Mouse (Mus musculus): ENCODE measurements around the gene Igsf21. TPM values are rescaled to one million over a fixed set of nuclear protein-coding genes. Genes with fewer than 3 reads are reported as not detected.

The Igsf21 gene
- total and polyA plus RNA-seq, 2 experiments = not detected

DNA sequence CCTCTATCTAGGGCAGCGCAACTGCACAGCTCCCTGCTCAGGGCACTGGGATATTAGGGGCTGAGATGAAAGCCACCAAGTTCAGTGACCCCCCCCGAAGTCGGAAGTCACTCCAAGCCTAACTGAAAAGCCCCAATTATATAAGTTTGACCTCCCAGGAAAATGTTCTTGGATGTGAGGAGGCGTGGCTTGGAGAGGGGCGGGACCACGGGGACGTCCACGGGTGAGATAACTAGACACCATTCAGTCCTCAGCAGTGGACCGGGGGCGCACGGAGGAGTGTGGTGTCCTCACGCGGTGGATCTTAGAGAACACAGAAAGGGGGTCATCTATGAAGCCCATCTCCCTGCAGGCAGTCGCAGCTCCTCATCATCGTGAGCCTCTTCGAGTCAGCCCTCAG, 3.4 kb downstream of the Igsf21 start:
- Histone ChIP-seq H3K36me3 (ENCODE audit: control insufficient read depth, insufficient read depth, low read length) (no peaks in the 10 kb centered on the region), H3K4me3 (ENCODE audit: insufficient read depth, low read depth, low read length) (no peak overlapping the region), H3K79me2 (ENCODE audit: control insufficient read depth, insufficient read depth, low read length) (no peaks in the 10 kb centered on the region), H3K9ac (ENCODE audit: low read depth, low read length) (no peak overlapping the region), H3K4me1 (ENCODE audit: control insufficient read depth, insufficient read depth, low read length) (no peaks in the 10 kb centered on the region), H3K27me3 (ENCODE audit: control insufficient read depth, insufficient read depth, low read length) (peaks cover 25% of the 10 kb centered on the region), H3K27ac (replicated peaks; ENCODE audit: insufficient read depth, low read depth, low read length) (no peak overlapping the region)
- TF ChIP-seq CTCF (IDR thresholded peaks at IDR 0.05; ENCODE audit: low read depth, low read length) (no peak), POLR2A (IDR thresholded peaks at IDR 0.05; ENCODE audit: extremely low read depth, insufficient read depth, low read length) (no peak)
- DNase-seq (ENCODE audit: extremely low read depth, low read depth, low spot score) = no peak
- 18% methylated on average over 16 of the region's 16 CpGs for WGBS

DNA sequence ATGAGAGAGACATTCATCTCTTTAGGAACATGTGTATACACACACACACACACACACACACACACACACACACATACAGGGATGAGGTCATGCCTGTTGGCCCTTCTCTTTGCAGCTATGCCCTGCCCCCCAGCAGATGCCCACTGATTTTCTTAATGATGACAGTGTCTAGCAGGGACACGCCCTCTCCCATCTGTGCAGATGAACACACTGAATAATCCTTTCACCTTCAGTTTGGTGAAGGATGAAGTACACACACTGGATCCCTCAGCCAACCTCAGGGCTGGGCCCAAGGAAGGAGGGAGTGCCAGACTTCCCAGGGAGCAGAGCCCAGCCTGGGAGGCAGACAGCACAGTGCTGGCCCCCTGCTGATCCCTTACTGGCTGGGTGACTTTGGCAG, 4.3 kb downstream of the Igsf21 start:
- no peaks in the 10 kb centered on the region for H3K79me2 ChIP-seq (ENCODE audit: control insufficient read depth, insufficient read depth, low read length)
- no peaks in the 10 kb centered on the region for H3K4me1 ChIP-seq (ENCODE audit: control insufficient read depth, insufficient read depth, low read length)
- TF ChIP-seq POLR2A (IDR thresholded peaks at IDR 0.05; ENCODE audit: extremely low read depth, insufficient read depth, low read length) (no peak), CTCF (IDR thresholded peaks at IDR 0.05; ENCODE audit: low read depth, low read length) (no peak)
- H3K27ac ChIP-seq (replicated peaks; ENCODE audit: insufficient read depth, low read depth, low read length) = no peak overlapping the region
- no peak overlapping the region for H3K4me3 ChIP-seq (ENCODE audit: insufficient read depth, low read depth, low read length)
- H3K36me3 ChIP-seq (ENCODE audit: control insufficient read depth, insufficient read depth, low read length) = no peaks in the 10 kb centered on the region
- no peak for DNase-seq (ENCODE audit: extremely low read depth, low read depth, low spot score)
- H3K27me3 ChIP-seq (ENCODE audit: control insufficient read depth, insufficient read depth, low read length) = peaks cover 20% of the 10 kb centered on the region
- WGBS = 50% methylated on average over 1 of the region's 1 CpGs
- H3K9ac ChIP-seq (ENCODE audit: low read depth, low read length) = no peak overlapping the region

DNA sequence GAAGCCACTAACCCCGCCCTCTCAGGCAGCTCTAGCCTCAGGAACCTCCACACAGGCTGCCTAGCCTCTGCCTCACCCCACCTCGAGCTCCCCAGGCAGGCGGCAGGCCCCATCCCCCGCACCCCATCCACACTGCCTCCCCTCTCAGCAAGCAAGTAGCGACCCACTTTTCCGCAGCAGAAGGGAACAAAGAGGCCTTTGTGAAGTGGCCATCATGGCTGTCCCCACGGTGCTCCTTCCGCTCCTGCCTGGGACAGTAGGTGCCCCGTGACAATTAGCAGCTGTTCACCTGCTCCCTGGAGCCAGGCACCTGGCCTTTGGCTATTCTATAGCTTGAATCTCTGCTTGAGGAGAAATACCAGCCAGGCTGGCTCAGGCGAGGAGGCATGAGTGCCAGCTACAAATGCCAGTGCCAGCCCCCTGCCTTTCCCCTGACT, 9.3 kb downstream of the Igsf21 start:
- H3K4me3 ChIP-seq (ENCODE audit: insufficient read depth, low read depth, low read length) = no peak overlapping the region
- WGBS = 44% methylated on average over 10 of the region's 10 CpGs
- H3K4me1 ChIP-seq (ENCODE audit: control insufficient read depth, insufficient read depth, low read length) = no peaks in the 10 kb centered on the region
- no peak for DNase-seq (ENCODE audit: extremely low read depth, low read depth, low spot score)
- no peaks in the 10 kb centered on the region for H3K27me3 ChIP-seq (ENCODE audit: control insufficient read depth, insufficient read depth, low read length)
- no peaks in the 10 kb centered on the region for H3K36me3 ChIP-seq (ENCODE audit: control insufficient read depth, insufficient read depth, low read length)
- TF ChIP-seq CTCF (IDR thresholded peaks at IDR 0.05; ENCODE audit: low read depth, low read length) (no peak), POLR2A (IDR thresholded peaks at IDR 0.05; ENCODE audit: extremely low read depth, insufficient read depth, low read length) (no peak)
- no peak overlapping the region for H3K9ac ChIP-seq (ENCODE audit: low read depth, low read length)
- H3K79me2 ChIP-seq (ENCODE audit: control insufficient read depth, insufficient read depth, low read length) = no peaks in the 10 kb centered on the region
- H3K27ac ChIP-seq (replicated peaks; ENCODE audit: insufficient read depth, low read depth, low read length) = no peak overlapping the region

DNA sequence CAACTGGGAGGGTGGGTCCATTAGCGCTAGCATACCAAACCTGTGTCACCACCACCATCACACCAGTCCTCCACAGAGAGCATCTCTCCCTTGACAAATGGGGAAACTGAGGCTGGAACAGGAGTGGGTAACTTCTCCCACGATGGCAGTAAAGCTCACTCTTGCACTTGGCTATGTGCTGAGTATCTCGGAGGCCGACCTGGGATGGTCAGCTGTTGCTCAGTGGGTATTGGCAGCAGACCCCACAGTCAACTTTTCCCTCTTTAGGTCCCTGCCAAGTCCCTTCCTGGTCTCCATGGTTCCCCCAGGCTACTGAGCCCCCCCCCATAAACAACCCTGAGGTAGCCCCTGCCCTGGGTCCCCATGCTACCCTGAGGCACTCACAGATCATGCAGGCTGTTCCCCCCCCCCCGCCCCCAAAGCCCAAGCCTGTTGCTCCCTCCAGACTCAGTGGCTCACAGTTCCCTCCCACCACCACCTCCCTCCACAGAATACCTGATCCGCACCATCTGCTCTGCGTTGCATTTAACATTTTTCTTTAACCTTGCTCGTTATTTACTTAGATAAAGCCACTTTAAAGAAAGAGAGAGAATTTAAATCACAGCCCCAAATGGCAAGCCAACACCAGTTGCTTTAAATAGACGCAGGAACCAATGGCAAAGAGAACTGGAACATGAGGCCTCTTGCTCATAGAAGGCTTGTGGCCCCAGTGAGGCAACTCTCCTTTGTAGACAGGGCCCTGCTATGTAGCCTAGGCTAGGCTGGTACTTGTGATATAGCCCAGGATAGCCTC, 11.0 kb downstream of the Igsf21 start:
- no peak overlapping the region for H3K9ac ChIP-seq (ENCODE audit: low read depth, low read length)
- no peaks in the 10 kb centered on the region for H3K79me2 ChIP-seq (ENCODE audit: control insufficient read depth, insufficient read depth, low read length)
- TF ChIP-seq POLR2A (IDR thresholded peaks at IDR 0.05; ENCODE audit: extremely low read depth, insufficient read depth, low read length) (no peak), CTCF (IDR thresholded peaks at IDR 0.05; ENCODE audit: low read depth, low read length) (no peak)
- no peak overlapping the region for H3K4me3 ChIP-seq (ENCODE audit: insufficient read depth, low read depth, low read length)
- no peaks in the 10 kb centered on the region for H3K4me1 ChIP-seq (ENCODE audit: control insufficient read depth, insufficient read depth, low read length)
- no peaks in the 10 kb centered on the region for H3K27me3 ChIP-seq (ENCODE audit: control insufficient read depth, insufficient read depth, low read length)
- no peaks in the 10 kb centered on the region for H3K36me3 ChIP-seq (ENCODE audit: control insufficient read depth, insufficient read depth, low read length)
- DNase-seq (ENCODE audit: extremely low read depth, low read depth, low spot score) = no peak
- H3K27ac ChIP-seq (replicated peaks; ENCODE audit: insufficient read depth, low read depth, low read length) = no peak overlapping the region
- WGBS = 72% methylated on average over 9 of the region's 9 CpGs

DNA sequence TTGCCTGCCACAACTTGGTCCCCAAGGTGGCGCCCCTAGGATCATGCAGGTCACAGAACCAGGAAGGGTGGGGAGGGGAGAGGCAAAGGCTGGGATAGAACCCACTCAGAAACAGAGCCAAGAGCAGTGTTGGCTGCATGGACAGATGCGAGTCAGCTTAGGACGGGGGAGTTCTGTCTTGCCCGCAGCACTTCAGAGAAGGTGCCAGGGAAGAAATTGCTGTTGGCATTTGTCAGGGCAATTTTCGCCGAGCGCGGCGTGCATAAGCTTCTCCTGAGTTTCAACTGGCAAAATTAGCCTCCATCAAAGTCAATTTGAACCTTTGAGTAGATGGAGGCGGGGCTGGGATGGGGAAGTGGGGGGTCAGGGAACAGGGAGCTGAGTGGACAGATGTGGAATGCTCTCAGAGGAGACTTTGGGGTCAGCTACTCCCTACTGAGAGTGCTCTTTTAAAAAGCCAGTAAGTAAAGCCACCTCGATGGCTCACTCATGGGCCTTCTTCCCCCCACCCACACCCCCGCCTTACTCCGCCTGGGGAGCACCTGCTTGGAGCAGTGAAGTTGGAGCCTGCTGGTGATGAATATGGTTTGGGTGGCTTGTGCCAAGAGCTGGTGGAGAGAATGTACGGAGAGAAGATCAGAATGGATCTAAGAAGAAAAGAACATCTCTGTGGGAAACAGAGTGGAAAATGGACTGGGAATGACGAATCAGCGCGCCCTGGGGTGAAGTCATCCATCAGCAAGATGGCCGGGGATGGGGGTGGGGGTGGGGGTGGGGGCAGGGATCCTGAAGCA, 12.0 kb downstream of the Igsf21 start:
- DNase-seq (ENCODE audit: extremely low read depth, low read depth, low spot score) = no peak
- H3K27me3 ChIP-seq (ENCODE audit: control insufficient read depth, insufficient read depth, low read length) = no peaks in the 10 kb centered on the region
- H3K4me1 ChIP-seq (ENCODE audit: control insufficient read depth, insufficient read depth, low read length) = no peaks in the 10 kb centered on the region
- H3K36me3 ChIP-seq (ENCODE audit: control insufficient read depth, insufficient read depth, low read length) = no peaks in the 10 kb centered on the region
- no peak for TF ChIP-seq CTCF (IDR thresholded peaks at IDR 0.05; ENCODE audit: low read depth, low read length)
- no peak for TF ChIP-seq POLR2A (IDR thresholded peaks at IDR 0.05; ENCODE audit: extremely low read depth, insufficient read depth, low read length)
- no peak overlapping the region for H3K4me3 ChIP-seq (ENCODE audit: insufficient read depth, low read depth, low read length)
- no peak overlapping the region for H3K27ac ChIP-seq (replicated peaks; ENCODE audit: insufficient read depth, low read depth, low read length)
- 79% methylated on average over 18 of the region's 18 CpGs for WGBS
- H3K9ac ChIP-seq (ENCODE audit: low read depth, low read length) = no peak overlapping the region
- H3K79me2 ChIP-seq (ENCODE audit: control insufficient read depth, insufficient read depth, low read length) = no peaks in the 10 kb centered on the region
